Mouse (Mus musculus) adrenal gland, postnatal 10 days (tissue): ENCODE measurements around the gene Smap2. TPM values are rescaled to one million over a fixed set of nuclear protein-coding genes. Genes with fewer than 3 reads are reported as not detected.

ENCODE experiments used
- DNase-seq: peaks from one replicate; pipeline ENCODE4 v3.0.0; 2021; ENCODE audit warnings: mixed read lengths
- total RNA-seq, 2 experiments: library from RNA; stranded (reverse); gene quantifications; 2 replicates each; pipeline ENCODE4 v1.2.3; 2021

Gene Smap2
- total RNA-seq, 2 experiments from 2014 or later = 34.1 to 34.4 TPM

- no peak for DNase-seq
Observed at GRCm38 (mm10) chr4:121021911-121022310, 4.9 kb upstream of the Smap2 start.

GRCm38 (mm10) chr4:121020040-121020790 is 3.2 kb upstream of the Smap2 start:
- DNase-seq = no peak

GRCm38 (mm10) chr4:121018250-121018649 is 1.2 kb upstream of the Smap2 start:
- DNase-seq = no peak

- peak; percentile 32 for DNase-seq
Observed at GRCm38 (mm10) chr4:121016021-121016898, 787 bp downstream of the Smap2 start.

- DNase-seq = no peak
Observed at GRCm38 (mm10) chr4:121015268-121015659, 1.8 kb downstream of the Smap2 start.

- no peak for DNase-seq
Observed at GRCm38 (mm10) chr4:121014594-121015267, 2.3 kb downstream of the Smap2 start.

- DNase-seq = no peak
Observed at GRCm38 (mm10) chr4:121010770-121011549, 6.1 kb downstream of the Smap2 start.

- no peak for DNase-seq
Observed at GRCm38 (mm10) chr4:121009151-121009550, 7.9 kb downstream of the Smap2 start.

- no peak for DNase-seq
Observed at GRCm38 (mm10) chr4:121008071-121008745, 8.8 kb downstream of the Smap2 start.

- no peak for DNase-seq
Observed at GRCm38 (mm10) chr4:121007006-121007405, 10.0 kb downstream of the Smap2 start.

- no peak for DNase-seq
Observed at GRCm38 (mm10) chr4:121004679-121005078, 12.4 kb downstream of the Smap2 start.

- no peak for DNase-seq
Observed at GRCm38 (mm10) chr4:121003611-121004091, 13.4 kb downstream of the Smap2 start.

GRCm38 (mm10) chr4:121002400-121003171 is 14.5 kb downstream of the Smap2 start:
- DNase-seq = no peak

- DNase-seq = no peak
Observed at GRCm38 (mm10) chr4:121001659-121002058, 15.4 kb downstream of the Smap2 start.

GRCm38 (mm10) chr4:121001042-121001441 is 16.0 kb downstream of the Smap2 start:
- no peak for DNase-seq

- DNase-seq = peak; percentile 22
Observed at GRCm38 (mm10) chr4:120995911-120996310, 21.1 kb downstream of the Smap2 start.

GRCm38 (mm10) chr4:120993025-120993424 is 24.0 kb downstream of the Smap2 start:
- no peak for DNase-seq

- DNase-seq = no peak
Observed at GRCm38 (mm10) chr4:120992284-120992683, 24.8 kb downstream of the Smap2 start.

GRCm38 (mm10) chr4:120987319-120987718 is 29.7 kb downstream of the Smap2 start:
- no peak for DNase-seq

- peak; percentile 70 for DNase-seq
Observed at GRCm38 (mm10) chr4:120986446-120986845, 30.6 kb downstream of the Smap2 start.
